Mouse (Mus musculus) megakaryocyte-erythroid progenitor cell, adult 5-6 weeks (primary cell): ENCODE data around the gene Eci1. TPM values are rescaled to one million over a fixed set of nuclear protein-coding genes. Genes with fewer than 3 reads are reported as not detected.
"Not testable (repeated sequence)": the region's sequence is repeated elsewhere in the genome, so short reads cannot be mapped to it uniquely, and the experiment has no call there.

Experiments
- ATAC-seq: replicated peaks from 2 replicates; pipeline ENCODE4 v1.8.0; 2016; ENCODE audit warnings: mild to moderate bottlenecking, inconsistent platforms; ENCODE audit not compliant: severe bottlenecking, poor library complexity, low FRiP score, low TSS enrichment
- total RNA-seq, 2 experiments: library from RNA; stranded (forward) in 1 of 2; stranded (reverse) in 1 of 2; fragments of 200-1000, 215-1000 nt in 1 of 2; fragments of >200 nt in 1 of 2; fragmentation: Nextera tagmentation in 1 of 2; gene quantifications; 2 replicates each; pipeline ENCODE4 v1.2.3; 2014 to 2017

The Eci1 gene
- total RNA-seq, 2 experiments from 2014 or later, result 33.3 to 79.7 TPM

DNA sequence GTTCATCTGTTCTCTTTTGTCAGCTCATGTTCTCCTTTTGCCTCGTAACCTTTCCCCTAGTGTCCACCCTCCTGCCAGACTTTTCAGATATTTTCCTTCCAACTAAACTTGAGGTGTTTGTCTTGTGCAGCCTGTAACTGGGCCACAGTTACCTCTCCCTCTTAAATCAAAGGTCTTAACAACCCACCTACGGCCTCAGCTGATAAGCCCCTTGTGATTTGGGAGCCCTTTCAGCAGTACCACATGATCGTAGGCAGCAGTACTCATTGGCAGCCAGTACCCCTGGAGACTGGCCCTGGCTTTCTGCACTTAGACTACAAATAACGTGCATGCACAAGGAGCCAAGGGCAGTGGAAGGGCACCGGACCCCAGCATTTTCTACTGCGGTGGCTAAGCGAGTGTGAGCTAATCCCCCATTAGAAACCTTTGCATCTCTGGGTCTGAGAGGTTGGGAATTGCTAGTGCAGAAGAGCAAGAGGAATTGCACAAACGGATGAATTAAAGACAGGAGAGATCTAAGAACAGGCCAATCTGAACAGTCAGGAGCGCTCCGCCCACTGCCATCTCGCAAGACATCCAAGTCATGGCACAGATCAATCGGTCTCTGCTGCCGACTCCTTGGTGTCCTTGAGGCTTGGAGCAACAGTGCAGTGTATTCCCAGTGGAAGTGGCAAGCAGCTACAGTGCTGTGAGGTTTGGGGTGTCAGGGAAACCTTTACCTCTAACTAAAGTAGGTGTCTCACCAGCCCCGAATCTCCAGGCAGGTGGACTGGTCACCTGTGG lies 3.0 kb downstream of the Eci1 start:
- no peak for ATAC-seq

DNA sequence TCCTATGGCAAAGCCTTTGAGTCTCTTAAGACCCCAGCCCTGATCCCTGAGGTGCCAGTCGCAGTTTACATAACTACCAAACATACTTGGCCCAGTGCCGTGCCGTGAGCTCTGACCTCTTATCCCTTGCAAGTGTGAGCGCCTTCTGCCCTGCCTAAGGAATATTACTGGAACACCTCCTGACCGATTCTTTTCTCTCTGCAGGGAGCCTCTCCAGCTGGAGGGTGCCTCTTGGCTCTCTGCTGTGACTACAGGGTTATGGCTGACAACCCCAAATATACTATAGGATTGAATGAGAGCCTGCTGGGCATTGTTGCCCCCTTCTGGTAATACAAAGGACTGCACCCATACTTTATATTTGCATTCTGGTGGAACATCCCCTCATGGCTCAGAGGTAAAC lies 10.6 kb downstream of the Eci1 start:
- ATAC-seq, result peak; percentile 46; the same call in 1 of the 2 replicates

DNA sequence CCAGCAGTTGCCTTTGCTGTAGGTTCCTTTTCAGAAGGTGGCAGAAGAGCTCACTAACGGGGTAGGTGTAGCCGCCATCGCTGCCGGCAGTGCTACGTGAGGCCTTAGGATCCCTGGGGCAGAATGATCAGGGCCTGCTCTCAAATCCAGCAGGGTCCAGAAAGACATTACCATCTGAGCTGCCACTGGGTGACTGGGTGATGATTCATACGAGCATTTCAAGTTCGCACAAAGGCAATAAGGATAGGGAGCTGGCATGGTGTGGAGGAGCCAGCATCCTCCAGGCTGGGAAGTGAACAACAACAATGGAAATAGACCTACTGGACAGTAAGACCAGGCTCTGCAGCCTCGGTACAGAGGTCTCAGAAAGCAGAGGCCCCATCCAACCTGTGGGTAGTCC lies 13.9 kb downstream of the Eci1 start:
- no peak for ATAC-seq

DNA sequence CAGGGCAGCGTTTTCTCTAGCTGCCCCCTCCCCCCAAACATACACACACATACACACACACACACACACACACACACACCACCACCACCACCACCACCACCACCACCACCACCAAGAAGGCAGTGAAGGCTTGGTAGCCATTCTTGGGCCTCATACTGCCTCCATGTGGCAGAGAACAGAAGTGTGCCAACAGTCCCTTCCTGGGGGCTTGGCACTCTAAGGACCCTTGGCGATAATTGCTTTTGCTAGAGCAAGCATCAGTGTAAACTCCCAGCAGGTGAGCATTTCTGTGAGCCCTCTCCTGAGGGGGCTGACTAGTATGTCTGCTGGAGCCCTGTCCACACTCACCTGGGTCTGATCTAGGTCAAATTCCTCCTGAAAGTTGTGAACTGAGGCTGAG lies 14.7 kb downstream of the Eci1 start:
- no peak for ATAC-seq

DNA sequence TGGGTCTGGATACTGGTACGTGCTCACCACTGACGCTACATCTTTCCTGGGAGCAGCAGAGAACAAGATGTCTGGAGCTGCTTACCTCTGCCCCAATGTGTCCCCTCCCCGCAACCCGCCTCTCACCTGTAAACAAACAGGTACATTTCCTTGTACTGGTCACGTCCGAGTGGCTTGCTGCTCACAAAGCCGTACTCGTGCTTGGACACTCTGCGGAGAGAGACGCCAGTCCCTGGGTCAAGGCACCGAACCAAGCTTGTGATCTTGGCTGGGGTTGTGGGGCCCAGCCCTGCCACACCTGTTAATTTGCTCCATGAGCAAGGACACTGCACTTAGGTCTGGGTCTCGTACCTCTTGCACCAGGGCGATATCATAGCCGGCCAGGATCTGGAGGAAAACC lies 15.7 kb downstream of the Eci1 start:
- ATAC-seq, result no peak

DNA sequence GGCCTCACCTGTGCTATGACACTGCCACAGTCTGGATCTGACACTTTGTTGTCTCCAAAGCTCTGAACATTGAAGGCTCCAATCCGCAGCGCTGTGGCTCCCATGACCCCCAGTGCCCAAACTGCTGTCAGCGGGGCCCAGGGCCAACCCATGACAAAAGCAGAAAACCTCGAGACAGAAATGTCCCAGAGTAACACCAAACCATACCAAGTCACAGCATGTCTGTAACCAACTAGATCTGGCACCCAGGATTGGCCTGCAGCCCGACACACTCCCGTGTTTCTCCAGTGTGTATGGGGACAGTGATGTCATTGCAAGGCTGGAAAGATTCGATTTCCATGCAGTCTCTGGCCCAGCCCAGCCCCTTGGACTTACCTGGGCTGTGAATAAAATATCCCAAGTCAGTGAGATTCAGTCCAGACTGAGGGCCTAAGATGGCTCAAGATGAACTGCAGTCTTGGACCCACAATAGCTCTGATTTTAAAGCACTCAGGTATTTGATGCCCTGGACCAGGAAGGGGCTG lies 16.3 kb downstream of the Eci1 start, which contains the start of gene Dnase1l2:
TSS of gene Dnase1l2 (minus strand) at position 474 of the 524 bp plus-strand sequence.
- ATAC-seq, result no peak

DNA sequence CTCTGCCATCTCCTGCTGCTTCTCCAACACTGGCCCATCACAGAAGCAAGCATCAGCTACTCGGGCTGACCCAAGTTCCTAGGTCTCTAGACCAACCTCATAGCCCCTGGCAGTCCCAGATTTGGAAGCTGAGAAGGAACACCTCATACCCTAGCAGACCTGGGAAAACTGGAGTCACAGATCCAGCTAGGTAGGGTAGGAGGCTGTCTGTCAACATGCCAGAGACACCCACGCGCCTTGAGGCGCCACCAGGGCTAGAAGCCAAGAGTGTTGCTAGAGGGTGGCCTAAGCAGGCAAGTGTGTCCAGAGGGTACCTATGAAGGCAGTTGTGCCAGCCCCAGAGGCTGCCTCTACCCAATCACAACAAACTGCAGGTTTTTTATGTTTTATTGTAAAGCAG lies 17.0 kb downstream of the Eci1 start:
- ATAC-seq, result no peak

DNA sequence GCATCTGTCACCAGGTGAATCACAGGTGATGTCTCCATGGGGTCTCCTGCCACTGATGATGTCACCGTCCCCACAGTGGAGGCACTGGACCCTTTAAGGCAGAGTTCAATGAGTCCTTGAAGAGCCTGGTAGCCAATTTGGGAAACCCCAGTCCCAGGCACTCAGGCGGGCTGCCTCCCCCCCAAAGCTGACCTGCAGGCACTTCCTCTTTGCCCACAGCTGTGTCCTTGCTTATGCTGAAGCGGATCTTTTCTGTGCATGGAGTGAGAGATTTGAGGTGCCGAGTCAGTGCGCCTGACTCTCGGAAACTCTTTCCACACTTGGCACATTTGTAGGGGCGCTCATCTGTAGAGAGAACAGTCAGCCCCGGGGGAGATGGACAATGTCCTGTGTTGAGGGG lies 20.1 kb downstream of the Eci1 start:
- no peak for ATAC-seq

DNA sequence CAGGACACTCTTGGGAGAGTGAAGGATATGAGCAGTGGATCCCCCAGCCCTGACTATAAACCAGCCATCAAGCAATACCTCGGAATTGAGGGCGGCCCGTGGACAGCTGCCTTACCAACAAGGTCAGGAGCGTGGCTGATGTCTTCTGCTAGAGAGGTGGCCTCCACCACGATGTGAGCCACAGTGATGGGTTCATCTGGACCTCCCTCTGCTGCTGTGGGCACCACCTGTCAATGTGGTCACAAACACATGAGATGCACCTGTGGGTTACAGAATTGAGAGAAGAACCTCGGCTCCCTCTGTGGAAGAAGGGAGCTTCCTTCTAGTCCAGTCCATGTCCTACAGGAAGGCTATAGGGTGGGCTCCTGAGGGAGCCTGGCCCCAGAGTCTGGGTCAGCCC lies 23.1 kb downstream of the Eci1 start:
- no peak for ATAC-seq

DNA sequence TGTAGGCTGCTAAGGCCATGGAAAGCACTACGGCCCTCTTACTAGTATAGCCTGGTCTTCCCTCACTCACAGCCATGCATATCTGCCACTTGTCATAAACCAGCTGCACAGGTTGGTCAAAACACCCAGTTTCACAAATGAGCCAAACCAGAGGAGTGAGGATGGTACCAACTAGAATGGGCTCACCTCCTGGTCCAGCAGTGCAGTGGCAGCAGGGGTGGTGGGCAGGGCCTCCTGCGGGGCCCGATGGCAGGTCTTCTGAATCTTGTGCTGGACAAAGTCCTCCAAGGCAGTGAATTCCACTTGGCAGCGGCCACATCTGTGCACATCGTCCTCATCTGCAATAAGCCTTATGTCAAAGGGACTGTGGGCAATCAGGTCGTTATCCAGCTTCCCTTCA lies 24.8 kb downstream of the Eci1 start:
- no peak for ATAC-seq

DNA sequence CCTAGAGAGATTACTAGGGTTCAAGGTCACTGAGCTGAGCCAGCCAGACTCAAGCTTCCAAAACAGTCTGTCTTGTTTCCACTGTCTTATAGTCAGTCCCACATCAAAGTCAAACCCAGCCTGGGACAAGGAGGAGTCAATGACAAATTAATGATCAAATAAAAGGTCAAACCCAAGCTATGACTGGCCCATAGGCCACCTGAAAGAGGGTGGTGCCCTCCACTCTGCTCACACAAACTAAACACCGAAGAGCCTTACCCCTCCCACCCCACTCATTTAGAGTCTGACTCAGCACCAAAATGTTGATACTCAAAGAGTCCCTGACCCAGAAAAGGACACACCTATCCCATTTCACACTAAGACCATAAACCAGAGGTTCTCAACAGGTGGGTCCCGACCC lies 26.9 kb downstream of the Eci1 start:
- ATAC-seq, result no peak

DNA sequence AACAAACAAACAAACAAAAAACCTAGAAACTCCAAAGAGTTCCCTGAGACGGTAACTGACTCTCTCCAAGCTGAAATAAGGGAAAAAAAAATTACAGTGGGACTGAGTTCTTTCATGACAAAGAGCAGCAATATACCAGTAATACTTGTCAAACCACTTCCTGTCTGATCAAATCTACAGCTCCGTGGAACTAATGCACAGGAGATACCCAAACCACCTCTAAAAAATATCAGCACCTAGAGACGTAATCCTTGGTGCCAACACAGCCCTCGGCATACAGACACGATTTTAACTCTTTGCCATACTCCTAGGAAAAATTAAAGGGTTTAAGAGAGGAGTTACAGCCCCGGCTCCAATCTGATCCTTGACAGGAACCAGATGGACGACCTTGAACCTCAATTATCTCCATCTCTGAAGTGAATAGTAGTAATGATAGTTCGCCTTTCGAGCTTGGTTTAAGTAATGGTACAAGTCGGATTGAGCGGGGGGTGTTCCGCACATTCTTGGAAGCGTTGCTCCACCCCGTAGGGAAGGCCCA lies 27.8 kb downstream of the Eci1 start:
- peak; percentile 6; the same call in 1 of the 2 replicates for ATAC-seq

DNA sequence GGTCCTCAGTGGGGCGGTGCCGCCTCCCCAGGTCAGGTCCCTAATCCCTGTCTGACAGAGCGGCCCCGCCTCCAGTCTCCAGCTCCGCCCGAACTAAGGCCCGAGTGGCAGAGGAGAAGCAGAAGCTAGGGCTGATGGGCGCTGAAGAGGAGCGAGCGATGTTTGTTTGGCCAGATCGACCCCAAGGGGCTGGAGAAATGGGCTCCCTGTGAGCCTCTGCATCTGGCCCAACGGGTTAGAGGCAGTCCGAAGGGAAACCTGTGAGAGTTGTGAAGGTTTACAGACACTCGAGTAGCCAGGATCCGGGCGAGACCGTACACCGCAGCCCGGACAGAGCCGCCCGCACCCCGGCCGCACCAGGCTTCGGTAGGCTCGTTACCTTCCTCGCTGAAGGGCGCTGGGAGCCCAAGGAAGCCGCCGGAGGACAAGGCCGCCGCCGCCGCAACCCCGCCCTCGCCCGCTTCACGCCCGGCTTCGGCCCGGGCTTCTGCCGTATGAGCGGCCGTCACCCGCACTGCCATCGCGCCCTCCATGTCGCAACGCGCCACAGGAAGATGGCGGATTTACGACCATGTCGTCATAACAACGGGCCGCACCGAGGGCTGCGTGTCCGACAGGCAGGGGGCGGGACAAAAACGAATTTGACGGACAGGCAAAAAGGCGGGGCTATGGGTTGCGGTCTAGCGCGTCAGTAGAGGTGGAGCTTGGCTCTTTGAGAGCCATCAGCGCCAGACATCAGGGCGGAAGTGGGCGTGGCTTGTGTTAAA lies 28.5 kb downstream of the Eci1 start:
- peak; percentile 95 for ATAC-seq

DNA sequence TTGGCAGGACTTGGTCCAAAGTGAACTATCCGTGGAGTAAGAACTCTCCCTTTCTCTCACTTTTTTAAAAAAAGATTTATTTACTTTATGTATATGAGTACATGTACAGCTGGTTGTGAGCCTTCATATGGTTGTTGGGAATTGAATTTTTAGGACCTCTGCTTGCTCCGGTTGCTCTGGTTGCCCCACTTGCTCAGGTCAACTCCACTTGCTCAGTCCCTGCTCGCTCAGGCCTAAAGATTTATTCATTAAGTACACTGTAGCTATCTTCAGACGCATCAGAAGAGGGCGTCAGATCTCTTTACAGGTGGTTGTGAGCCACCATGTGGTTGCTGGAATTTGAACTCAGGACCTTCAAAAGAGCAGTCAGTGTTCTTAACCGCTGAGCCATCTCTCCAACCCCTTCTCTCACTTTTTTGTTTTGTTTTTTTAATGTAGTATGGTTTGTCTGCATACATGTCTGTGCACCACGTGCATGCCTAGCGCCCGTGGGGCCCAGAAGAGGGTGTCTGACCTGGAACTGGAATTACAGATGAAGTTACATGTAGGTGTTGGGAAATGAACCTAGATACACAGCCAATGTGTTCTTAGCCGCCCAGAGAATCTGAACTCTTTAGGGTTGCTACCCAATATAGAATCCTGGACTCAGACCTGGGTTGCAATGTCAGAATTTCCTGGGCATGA lies 29.2 kb downstream of the Eci1 start:
- not testable (repeated sequence) for ATAC-seq

DNA sequence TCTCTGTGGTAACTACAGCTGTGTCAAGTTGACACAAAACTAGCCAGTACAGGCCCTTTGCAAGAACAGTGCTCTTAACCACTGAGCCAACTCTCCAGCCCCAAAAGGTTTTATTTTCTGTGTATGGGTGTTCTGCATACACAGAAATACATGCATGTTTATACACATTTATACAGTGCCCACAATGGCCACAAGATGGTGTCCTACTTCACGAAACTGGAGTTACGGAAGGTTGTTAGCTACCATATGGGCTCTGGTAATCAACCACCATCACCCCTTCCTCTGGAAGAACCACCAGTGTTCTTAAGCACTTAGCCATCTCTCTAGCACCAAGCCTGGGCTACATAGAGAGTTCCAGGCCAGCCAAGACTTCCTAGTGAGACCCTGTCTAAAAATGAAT lies 35.1 kb downstream of the Eci1 start:
- peak; percentile 82 for ATAC-seq

DNA sequence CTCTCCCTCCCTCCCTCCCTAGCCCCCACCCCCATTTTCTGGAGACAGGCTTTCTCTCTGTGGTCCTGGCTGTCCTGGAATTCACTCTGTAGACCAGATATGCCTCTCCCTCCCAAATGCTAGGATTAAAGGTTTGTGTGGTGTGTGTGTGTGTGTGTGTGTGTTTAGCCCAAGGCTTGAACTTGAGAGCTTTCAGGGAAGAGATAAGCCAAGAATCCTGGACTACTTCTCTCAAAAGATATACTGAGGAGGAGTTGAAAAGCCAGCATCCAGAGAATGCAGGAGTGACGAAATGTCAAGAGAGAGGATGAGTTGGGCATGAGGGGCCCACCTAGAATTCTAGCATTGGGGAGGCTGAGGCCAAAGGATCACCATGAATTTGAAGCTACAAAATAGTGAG lies 36.5 kb downstream of the Eci1 start:
- ATAC-seq, result no peak

DNA sequence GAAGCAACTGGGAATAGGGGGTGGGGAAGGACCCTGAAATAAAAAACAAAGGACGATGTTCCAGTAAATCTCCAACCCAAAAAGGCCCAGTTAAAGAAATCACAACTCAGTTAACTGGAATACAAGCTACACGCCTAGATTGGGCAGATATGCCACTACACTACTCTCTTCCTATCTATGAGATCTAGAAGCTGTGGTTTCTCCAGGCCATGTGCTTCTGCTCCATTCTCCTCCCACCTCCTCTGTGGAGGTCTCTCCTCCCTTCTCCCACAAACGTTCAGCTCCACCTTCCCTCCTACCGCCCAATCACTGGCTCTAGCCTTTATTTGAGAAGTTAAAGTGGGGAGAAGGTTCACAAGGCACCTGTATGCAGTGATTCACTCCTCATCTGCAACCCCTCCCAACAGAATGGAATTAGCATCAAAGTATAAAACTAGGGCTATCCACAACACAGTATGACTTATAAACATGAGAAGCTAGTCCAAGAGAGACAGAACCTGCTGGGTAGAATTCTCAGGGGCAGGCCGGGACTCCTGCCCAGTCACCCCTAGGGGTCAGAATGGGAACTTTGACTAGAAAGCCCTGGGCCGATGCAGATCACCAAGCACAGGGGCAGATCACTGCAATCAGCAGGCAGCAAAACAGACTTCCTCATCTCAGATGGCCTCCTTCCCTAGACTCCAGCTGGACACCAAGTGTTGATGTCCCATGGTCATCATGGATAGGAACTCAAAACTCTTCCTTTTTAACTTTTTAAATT lies 37.1 kb downstream of the Eci1 start:
- peak; percentile 77 for ATAC-seq

DNA sequence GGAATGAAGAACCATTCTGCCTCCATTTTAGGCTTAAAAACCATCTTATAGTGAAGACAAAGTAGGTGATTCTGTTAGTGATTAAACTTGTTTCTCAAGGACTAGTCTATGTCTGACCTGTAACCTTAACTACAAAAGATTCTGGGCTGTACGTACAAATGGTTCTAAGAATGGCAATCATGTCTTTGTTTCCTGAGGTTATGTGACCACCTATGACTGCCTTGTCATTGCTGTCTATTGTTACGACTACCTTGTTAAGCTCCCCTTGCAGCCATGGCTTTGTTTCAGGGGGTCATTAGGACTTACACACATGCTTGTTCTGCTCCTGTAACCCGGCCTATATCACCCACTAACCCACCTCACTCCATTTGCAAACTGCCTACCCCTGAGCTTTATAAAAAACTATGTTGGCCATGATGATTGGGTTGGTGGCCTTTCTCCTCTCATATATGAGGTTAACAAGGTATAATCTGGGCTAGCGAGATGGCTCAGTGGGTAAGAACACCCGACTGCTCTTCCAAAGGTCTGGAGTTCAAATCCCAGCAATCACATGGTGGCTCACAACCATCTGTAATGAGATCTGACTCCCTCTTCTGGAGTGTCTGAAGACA lies 42.3 kb downstream of the Eci1 start:
- no peak for ATAC-seq
